Mouse (Mus musculus) intestine, embryonic 14.5 days (tissue): ENCODE data around the gene Sult2a1. TPM values are rescaled to one million over a fixed set of nuclear protein-coding genes. Genes with fewer than 3 reads are reported as not detected.
"Not testable (repeated sequence)": the region's sequence is repeated elsewhere in the genome, so short reads cannot be mapped to it uniquely, and the experiment has no call there.

Source experiments
- ATAC-seq: fragments of 200-750 bp; cut with Nextera tagmentation; replicated peaks from 2 replicates; pipeline ENCODE4 v1.8.0; 2017; ENCODE audit warnings: low read depth, moderate number of reproducible peaks, moderate TSS enrichment, moderate library complexity; ENCODE audit not compliant: low FRiP score, low TSS enrichment
- DNase-seq: peaks from one replicate; pipeline ENCODE4 v3.0.0-alpha.2; 2018; ENCODE audit warnings: low spot score
- H3K27ac ChIP-seq: fragments of 300-500 bp; sonication (generic); 2 replicates; pipeline ENCODE4 v1.5.1; 2014; ENCODE audit warnings: low read depth, mild to moderate bottlenecking, control low read depth
- H3K27me3 ChIP-seq: fragments of 300-500 bp; sonication (generic); replicated peaks from 2 replicates; pipeline ENCODE4 v1.6.1; 2014; ENCODE audit warnings: low read length, control low read depth; ENCODE audit not compliant: control insufficient read depth, insufficient read depth
- H3K36me3 ChIP-seq: fragments of 300-500 bp; sonication (generic); 2 replicates; pipeline ENCODE4 v1.6.1; 2014; ENCODE audit warnings: low read length, control low read depth; ENCODE audit not compliant: control insufficient read depth, insufficient read depth
- H3K4me1 ChIP-seq: fragments of 300-500 bp; sonication (generic); replicated peaks from 2 replicates; pipeline ENCODE4 v1.6.1; 2014; ENCODE audit warnings: low read length, control low read depth, mixed read lengths; ENCODE audit not compliant: control insufficient read depth, insufficient read depth
- H3K4me2 ChIP-seq: fragments of 300-500 bp; sonication (generic); 2 replicates; pipeline ENCODE4 v1.6.1; 2014; ENCODE audit warnings: low read length
- H3K4me3 ChIP-seq: fragments of 300-500 bp; sonication (generic); 2 replicates; pipeline ENCODE4 v1.5.1; 2014; ENCODE audit warnings: low read depth, low read length, control low read depth, mixed read lengths
- H3K9ac ChIP-seq: fragments of 300-500 bp; sonication (generic); 2 replicates; pipeline ENCODE4 v1.6.1; 2014; ENCODE audit warnings: mild to moderate bottlenecking, low read length
- H3K9me3 ChIP-seq: fragments of 300-500 bp; sonication (generic); 2 replicates; pipeline ENCODE4 v1.6.1; 2016; ENCODE audit warnings: low read length, control low read depth; ENCODE audit not compliant: control insufficient read depth
- WGBS: fragments of 180-500 bp; shearing (Covaris S2); extraction: QIAGEN DNeasy Blood & Tissue Kit; methylation state at CpG from one replicate; pipeline ENCODE4 v1.1.7; 2014; 5-methylcytosine and 5-hydroxymethylcytosine counted together
- polyA plus RNA-seq: library from polyadenylated mRNA; unstranded; fragments of >200 nt; fragmentation: Nextera tagmentation; extraction: Ambion mirVana; gene quantifications from 2 replicates; pipeline ENCODE4 v1.2.1, GENCODE M21; 2014

Gene Sult2a1
- not detected in 2 replicates for polyA plus RNA-seq

- not testable (repeated sequence) for H3K9ac ChIP-seq, H3K36me3 ChIP-seq, H3K27ac ChIP-seq, H3K4me2 ChIP-seq, ATAC-seq, DNase-seq, H3K4me1 ChIP-seq, H3K9me3 ChIP-seq, H3K27me3 ChIP-seq, H3K4me3 ChIP-seq
- 88% methylated on average over 1 of the region's 2 CpGs for WGBS
Observed at GRCm38 (mm10) chr7:13837309-13837708, at the start of gene Sult2a1. TSS of gene Sult2a1 (minus strand) at chr7:13837409.

- H3K36me3 ChIP-seq: no peaks in the 10 kb centered on the region
- WGBS: 81% methylated on average over 1 of the region's 1 CpGs
- H3K4me1 ChIP-seq: no peaks in the 10 kb centered on the region
- H3K9ac ChIP-seq: no peak overlapping the region
- no peaks in the 10 kb centered on the region for H3K27me3 ChIP-seq
- no peak overlapping the region for H3K4me2 ChIP-seq
- no peak for ATAC-seq
- H3K27ac ChIP-seq: no peak overlapping the region
- no peak for DNase-seq
- H3K9me3 ChIP-seq: no peaks in the 10 kb centered on the region
- no peak overlapping the region for H3K4me3 ChIP-seq
Observed at GRCm38 (mm10) chr7:13813913-13814312, 23.3 kb downstream of the Sult2a1 start.

Other genes with a start within 250 kb of the Sult2a1 start
- not detected in 2 replicates for gene Sult2a5, start 213.4 kb downstream of the Sult2a1 start, polyA plus RNA-seq
- not detected in 2 replicates for gene Sult2a2, start 103.9 kb downstream of the Sult2a1 start, polyA plus RNA-seq
- not detected in 2 replicates for gene Sult2a4, start 152.2 kb upstream of the Sult2a1 start, polyA plus RNA-seq